Mouse (Mus musculus): ENCODE results near the gene Fam43b. TPM values are rescaled to one million over a fixed set of nuclear protein-coding genes. Genes with fewer than 3 reads are reported as not detected.

Gene Fam43b
- polyA plus RNA-seq, 1 experiment: not detected

DNA sequence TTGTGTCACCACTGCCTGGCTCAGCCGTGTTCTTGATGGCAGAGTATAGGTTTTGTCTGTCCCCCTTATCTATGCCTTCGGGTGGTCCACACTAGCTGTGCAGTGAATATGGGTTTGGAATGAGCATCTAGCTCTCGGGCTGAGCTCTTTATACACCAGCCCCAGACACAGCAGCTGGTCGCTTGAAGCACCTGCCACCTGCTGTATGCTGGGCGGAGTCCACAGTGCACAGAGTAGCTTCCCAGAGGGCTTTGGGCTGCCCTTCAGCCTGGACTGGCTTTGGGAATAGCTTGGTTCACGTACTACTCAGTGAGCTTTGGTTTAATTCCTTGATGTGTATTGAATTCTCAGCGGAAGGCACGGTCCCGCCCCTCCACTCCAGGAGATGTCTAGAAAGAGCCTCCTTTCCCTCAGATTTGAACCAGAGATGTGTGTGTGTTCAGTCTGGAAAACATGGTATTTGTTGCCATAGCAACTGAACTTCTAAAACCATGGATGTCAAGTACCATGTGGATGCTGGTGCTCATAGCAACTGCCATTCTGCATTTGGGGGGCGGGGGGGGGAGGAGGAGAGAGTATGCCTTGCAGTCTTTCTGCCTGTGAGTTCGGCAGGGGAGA lies 22.1 kb upstream of the Fam43b start:
- H3K4me1 ChIP-seq (ENCODE audit: control insufficient read depth, insufficient read depth, low read length): no peaks in the 10 kb centered on the region

GRCm38 (mm10) chr4:138417882-138418281 lies 21.6 kb upstream of the Fam43b start:
- H3K4me1 ChIP-seq (ENCODE audit: control insufficient read depth, insufficient read depth, low read length): no peaks in the 10 kb centered on the region
- TF ChIP-seq CTCF (IDR thresholded peaks at IDR 0.05; ENCODE audit: borderline replicate concordance, insufficient read depth, low read length): no peak
- no peak for TF ChIP-seq POLR2A (IDR thresholded peaks at IDR 0.05; ENCODE audit: low read depth, low read length)
- H3K4me3 ChIP-seq (ENCODE audit: insufficient read depth, low read length): no peak overlapping the region
- no peak overlapping the region for H3K27ac ChIP-seq (ENCODE audit: insufficient read depth, low read length)

More for the DNA sequence above, 22.1 kb upstream of the Fam43b start:
- no peak overlapping the region for H3K27ac ChIP-seq (ENCODE audit: insufficient read depth, low read length)
- TF ChIP-seq CTCF (IDR thresholded peaks at IDR 0.05; ENCODE audit: borderline replicate concordance, insufficient read depth, low read length) (no peak), POLR2A (IDR thresholded peaks at IDR 0.05; ENCODE audit: low read depth, low read length) (no peak)
- H3K4me3 ChIP-seq (ENCODE audit: insufficient read depth, low read length): no peak overlapping the region

DNA sequence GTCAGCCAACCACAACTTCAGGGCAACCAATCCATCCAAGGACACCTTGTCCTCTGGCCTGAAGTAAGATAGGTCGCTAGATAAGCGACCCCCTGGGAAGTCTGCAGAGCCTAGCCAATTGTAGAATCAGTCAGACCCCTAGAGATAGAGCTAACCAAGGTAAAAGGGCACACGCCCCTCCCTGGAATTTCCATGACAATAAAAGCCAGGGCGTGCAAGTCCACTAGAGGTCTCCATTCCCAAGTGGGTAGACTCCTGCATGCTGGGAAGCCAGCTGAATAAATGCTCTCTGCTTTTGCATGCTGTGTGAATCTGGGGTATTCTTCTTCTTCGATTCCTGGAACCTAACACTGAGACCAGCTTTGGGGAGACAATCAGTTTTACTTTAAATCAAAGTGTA lies 20.1 kb upstream of the Fam43b start:
- Histone ChIP-seq H3K27ac (ENCODE audit: insufficient read depth, low read length) (no peak overlapping the region), H3K4me1 (ENCODE audit: control insufficient read depth, insufficient read depth, low read length) (no peaks in the 10 kb centered on the region), H3K4me3 (ENCODE audit: insufficient read depth, low read length) (no peak overlapping the region)
- no peak for TF ChIP-seq POLR2A (IDR thresholded peaks at IDR 0.05; ENCODE audit: low read depth, low read length)
- no peak for TF ChIP-seq CTCF (IDR thresholded peaks at IDR 0.05; ENCODE audit: borderline replicate concordance, insufficient read depth, low read length)

DNA sequence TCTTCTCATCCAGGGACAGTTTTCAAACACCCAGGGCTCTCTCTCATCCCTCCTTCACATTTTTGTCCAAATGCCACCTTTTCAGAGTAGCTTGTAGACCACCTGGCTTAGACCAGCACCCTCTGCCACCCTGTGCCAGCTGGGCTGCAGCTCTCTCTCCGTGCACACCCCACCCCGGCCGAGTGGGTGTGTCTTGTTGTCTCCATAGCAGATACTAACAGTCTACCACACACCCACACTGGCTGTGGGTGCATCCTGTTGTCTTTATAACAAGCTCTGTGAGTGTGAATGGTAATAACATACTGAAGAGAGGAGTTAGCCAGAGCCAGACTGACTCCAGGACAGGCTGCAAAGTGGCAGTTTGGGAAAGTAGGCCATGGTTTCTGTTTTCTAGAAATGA lies 19.7 kb upstream of the Fam43b start:
- Histone ChIP-seq H3K4me1 (ENCODE audit: control insufficient read depth, insufficient read depth, low read length) (no peaks in the 10 kb centered on the region), H3K4me3 (ENCODE audit: insufficient read depth, low read length) (no peak overlapping the region), H3K27ac (ENCODE audit: insufficient read depth, low read length) (no peak overlapping the region)
- no peak for TF ChIP-seq CTCF (IDR thresholded peaks at IDR 0.05; ENCODE audit: borderline replicate concordance, insufficient read depth, low read length)

- no peaks in the 10 kb centered on the region for H3K4me1 ChIP-seq (ENCODE audit: control insufficient read depth, insufficient read depth, low read length)
- H3K27ac ChIP-seq (ENCODE audit: insufficient read depth, low read length): no peak overlapping the region
- no peak overlapping the region for H3K4me3 ChIP-seq (ENCODE audit: insufficient read depth, low read length)
- TF ChIP-seq POLR2A (IDR thresholded peaks at IDR 0.05; ENCODE audit: low read depth, low read length) (no peak), CTCF (IDR thresholded peaks at IDR 0.05; ENCODE audit: borderline replicate concordance, insufficient read depth, low read length) (no peak)
These were observed 18.4 kb upstream of the Fam43b start for GRCm38 (mm10) chr4:138414725-138415124.

DNA sequence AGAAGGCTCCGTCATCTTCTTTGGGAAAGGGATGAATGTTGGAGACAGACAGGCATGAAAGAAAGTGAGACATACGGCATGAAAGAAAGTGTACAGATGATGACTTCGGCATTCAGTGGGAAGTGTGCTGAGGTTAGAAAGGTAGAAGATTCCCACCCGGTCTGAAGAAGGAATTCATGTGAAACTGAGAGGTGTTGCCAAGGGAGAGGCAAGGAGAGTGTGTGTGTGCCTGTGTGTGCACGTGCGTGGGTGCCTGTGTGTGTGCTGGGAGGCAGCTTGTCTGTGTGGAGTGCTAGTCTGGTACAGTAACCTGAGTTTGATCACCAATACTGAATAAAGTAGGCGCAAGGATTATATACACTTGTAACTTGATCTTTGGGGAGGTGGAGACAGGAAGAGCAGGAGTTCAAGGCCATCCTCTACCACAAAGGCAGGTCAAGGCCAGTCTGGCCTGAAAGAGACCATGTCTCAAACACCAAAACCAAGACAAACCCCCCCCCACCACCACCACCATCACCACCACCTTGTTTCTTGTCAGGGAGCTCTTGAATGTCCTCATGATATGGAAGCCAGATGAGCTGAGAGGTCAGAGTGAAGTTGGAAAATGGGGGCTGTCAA lies 15.3 kb upstream of the Fam43b start:
- TF ChIP-seq POLR2A (IDR thresholded peaks at IDR 0.05; ENCODE audit: low read depth, low read length): no peak
- TF ChIP-seq CTCF (IDR thresholded peaks at IDR 0.05; ENCODE audit: borderline replicate concordance, insufficient read depth, low read length): no peak
- Histone ChIP-seq H3K4me1 (ENCODE audit: control insufficient read depth, insufficient read depth, low read length) (no peaks in the 10 kb centered on the region), H3K27ac (ENCODE audit: insufficient read depth, low read length) (no peak overlapping the region), H3K4me3 (ENCODE audit: insufficient read depth, low read length) (no peak overlapping the region)

DNA sequence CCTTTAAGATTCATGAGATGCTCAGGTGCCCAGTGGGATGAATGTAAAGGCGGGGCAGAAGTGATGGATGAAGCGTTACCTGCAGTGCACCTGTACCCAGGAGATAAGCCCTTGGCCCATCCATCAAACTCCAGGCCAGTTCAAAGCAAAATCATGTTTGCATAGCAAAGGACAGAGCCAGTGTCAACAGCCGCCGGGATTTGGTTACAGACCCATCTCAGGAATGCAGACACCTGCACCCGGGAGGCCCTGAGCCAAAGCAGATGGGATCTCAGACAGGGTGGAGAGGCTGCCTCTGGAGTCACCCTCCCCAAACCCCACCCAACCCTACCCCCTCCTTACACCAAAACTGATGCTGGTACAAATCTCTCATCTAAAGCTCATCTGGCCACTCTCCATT lies 14.7 kb upstream of the Fam43b start:
- Histone ChIP-seq H3K27ac (ENCODE audit: insufficient read depth, low read length) (no peak overlapping the region), H3K4me3 (ENCODE audit: insufficient read depth, low read length) (no peak overlapping the region), H3K4me1 (ENCODE audit: control insufficient read depth, insufficient read depth, low read length) (no peaks in the 10 kb centered on the region)
- TF ChIP-seq CTCF (IDR thresholded peaks at IDR 0.05; ENCODE audit: borderline replicate concordance, insufficient read depth, low read length) (no peak), POLR2A (IDR thresholded peaks at IDR 0.05; ENCODE audit: low read depth, low read length) (no peak)

GRCm38 (mm10) chr4:138407479-138408194 lies 11.3 kb upstream of the Fam43b start:
- Histone ChIP-seq H3K27ac (ENCODE audit: insufficient read depth, low read length) (no peak overlapping the region), H3K4me3 (ENCODE audit: insufficient read depth, low read length) (no peak overlapping the region)

GRCm38 (mm10) chr4:138404806-138405205 lies 8.5 kb upstream of the Fam43b start:
- Histone ChIP-seq H3K4me3 (ENCODE audit: insufficient read depth, low read length) (no peak overlapping the region), H3K27ac (ENCODE audit: insufficient read depth, low read length) (no peak overlapping the region), H3K4me1 (ENCODE audit: control insufficient read depth, insufficient read depth, low read length) (no peaks in the 10 kb centered on the region)
- no peak for TF ChIP-seq CTCF (IDR thresholded peaks at IDR 0.05; ENCODE audit: borderline replicate concordance, insufficient read depth, low read length)
- no peak for TF ChIP-seq POLR2A (IDR thresholded peaks at IDR 0.05; ENCODE audit: low read depth, low read length)

More at GRCm38 (mm10) chr4:138407479-138408194, 11.3 kb upstream of the Fam43b start:
- TF ChIP-seq CTCF (IDR thresholded peaks at IDR 0.05; ENCODE audit: borderline replicate concordance, insufficient read depth, low read length) (no peak), POLR2A (IDR thresholded peaks at IDR 0.05; ENCODE audit: low read depth, low read length) (no peak)
- H3K4me1 ChIP-seq (ENCODE audit: control insufficient read depth, insufficient read depth, low read length): no peaks in the 10 kb centered on the region

- Histone ChIP-seq H3K4me1 (ENCODE audit: control insufficient read depth, insufficient read depth, low read length) (no peaks in the 10 kb centered on the region), H3K4me3 (ENCODE audit: insufficient read depth, low read length) (no peak overlapping the region), H3K27ac (ENCODE audit: insufficient read depth, low read length) (no peak overlapping the region)
- no peak for TF ChIP-seq POLR2A (IDR thresholded peaks at IDR 0.05; ENCODE audit: low read depth, low read length)
- no peak for TF ChIP-seq CTCF (IDR thresholded peaks at IDR 0.05; ENCODE audit: borderline replicate concordance, insufficient read depth, low read length)
These were observed 383 bp upstream of the Fam43b start for GRCm38 (mm10) chr4:138396711-138397110.

Data from embryonic fibroblast, embryonic 13.5 days (primary cell).